Mouse (Mus musculus) neutrophil, adult 5-6 weeks (primary cell): ENCODE results near the gene Eps15l1. TPM values are rescaled to one million over a fixed set of nuclear protein-coding genes. Genes with fewer than 3 reads are reported as not detected.
A peak's percentile ranks its signal among the peaks of the same experiment; 100 is the strongest.

Experiments used
- ATAC-seq: fragments of 151-379, 151-347 bp; 2 replicates; pipeline ENCODE4 v1.8.0; 2017; ENCODE audit warnings: mild to moderate bottlenecking, moderate TSS enrichment; ENCODE audit not compliant: insufficient number of reproducible peaks, poor library complexity, low FRiP score, severe bottlenecking; ENCODE audit errors: extremely low read depth
- total RNA-seq: library from RNA; stranded (forward); fragments of 200-1000 nt; gene quantifications from 2 replicates; pipeline ENCODE4 v1.2.3, GENCODE M21; 2017

The Eps15l1 gene
- total RNA-seq, 1 experiment from 2014 or later, result 69.5 TPM

- no peak for ATAC-seq
These were observed 494 bp downstream of the Eps15l1 start for GRCm38 (mm10) chr8:72420571-72421361.

- ATAC-seq, result no peak
These were observed 3.2 kb downstream of the Eps15l1 start for GRCm38 (mm10) chr8:72418073-72418472.

GRCm38 (mm10) chr8:72415252-72415651 lies 6.0 kb downstream of the Eps15l1 start:
- ATAC-seq, result no peak

- ATAC-seq, result no peak
These were observed 7.4 kb downstream of the Eps15l1 start for GRCm38 (mm10) chr8:72413839-72414238.

- ATAC-seq, result no peak
These were observed 11.8 kb downstream of the Eps15l1 start for GRCm38 (mm10) chr8:72409443-72409842.

- ATAC-seq, result no peak
These were observed 13.4 kb downstream of the Eps15l1 start for GRCm38 (mm10) chr8:72407878-72408277.

GRCm38 (mm10) chr8:72402981-72403380 lies 18.3 kb downstream of the Eps15l1 start:
- ATAC-seq, result no peak

- no peak for ATAC-seq
These were observed 19.9 kb downstream of the Eps15l1 start for GRCm38 (mm10) chr8:72401381-72401780.

- no peak for ATAC-seq
These were observed 35.5 kb downstream of the Eps15l1 start for GRCm38 (mm10) chr8:72385737-72386136.

GRCm38 (mm10) chr8:72382395-72382794 lies 38.9 kb downstream of the Eps15l1 start:
- no peak for ATAC-seq

GRCm38 (mm10) chr8:72380656-72381055 lies 40.6 kb downstream of the Eps15l1 start:
- no peak for ATAC-seq

GRCm38 (mm10) chr8:72376900-72377299 lies 44.4 kb downstream of the Eps15l1 start:
- ATAC-seq, result no peak

- no peak for ATAC-seq
These were observed 45.0 kb downstream of the Eps15l1 start for GRCm38 (mm10) chr8:72376309-72376708.

GRCm38 (mm10) chr8:72375161-72375560 lies 46.1 kb downstream of the Eps15l1 start:
- no peak for ATAC-seq

GRCm38 (mm10) chr8:72372311-72372710 lies 48.9 kb downstream of the Eps15l1 start:
- ATAC-seq, result no peak

GRCm38 (mm10) chr8:72371356-72371755 lies 49.9 kb downstream of the Eps15l1 start:
- ATAC-seq, result no peak

- no peak for ATAC-seq
These were observed 54.8 kb downstream of the Eps15l1 start for GRCm38 (mm10) chr8:72366435-72366834.

- ATAC-seq, result peak; percentile 81
These were observed 55.4 kb downstream of the Eps15l1 start for GRCm38 (mm10) chr8:72365826-72366225.

- ATAC-seq, result peak; percentile 25; the same call in 1 of the 2 replicates
These were observed 56.2 kb downstream of the Eps15l1 start for GRCm38 (mm10) chr8:72365016-72365415.

- ATAC-seq, result no peak
These were observed 57.8 kb downstream of the Eps15l1 start for GRCm38 (mm10) chr8:72363457-72363856.

GRCm38 (mm10) chr8:72362754-72363153 lies 58.5 kb downstream of the Eps15l1 start:
- no peak for ATAC-seq
